Mouse (Mus musculus) forebrain, embryonic 16.5 days (tissue): Measurements from ENCODE around the gene Esrrg. TPM values are rescaled to one million over a fixed set of nuclear protein-coding genes. Genes with fewer than 3 reads are reported as not detected.

Source experiments
- ATAC-seq: fragments of 200-750 bp; cut with Nextera tagmentation; 2 replicates; pipeline ENCODE4 v1.8.0; 2017; ENCODE audit warnings: mild to moderate bottlenecking, moderate library complexity
- H3K27ac ChIP-seq: fragments of 300-500 bp; sonication (generic); 2 replicates; pipeline ENCODE4 v1.5.1; 2014; ENCODE audit warnings: low read length, control low read depth
- H3K27me3 ChIP-seq: fragments of 300-500 bp; sonication (generic); replicated peaks from 2 replicates; pipeline ENCODE4 v1.6.1; 2014; ENCODE audit warnings: low read length; ENCODE audit not compliant: control insufficient read depth, insufficient read depth
- H3K36me3 ChIP-seq: fragments of 300-500 bp; sonication (generic); 2 replicates; pipeline ENCODE4 v1.6.1; 2014; ENCODE audit not compliant: control insufficient read depth, insufficient read depth
- H3K4me1 ChIP-seq: fragments of 300-500 bp; sonication (generic); replicated peaks from 2 replicates; pipeline ENCODE4 v1.6.1; 2014; ENCODE audit warnings: low read length; ENCODE audit not compliant: control insufficient read depth, insufficient read depth
- H3K4me2 ChIP-seq: fragments of 300-500 bp; sonication (generic); 2 replicates; pipeline ENCODE4 v1.6.1; 2014; ENCODE audit warnings: mild to moderate bottlenecking, low read length, control low read depth
- H3K4me3 ChIP-seq: fragments of 300-500 bp; sonication (generic); replicated peaks from 2 replicates; pipeline ENCODE4 v1.5.1; 2014; ENCODE audit warnings: mild to moderate bottlenecking, low read length, control low read depth
- H3K9ac ChIP-seq: fragments of 300-500 bp; sonication (generic); replicated peaks from 2 replicates; pipeline ENCODE4 v1.6.1; 2014; ENCODE audit warnings: low read depth, low read length, control low read depth
- H3K9me3 ChIP-seq: fragments of 300-500 bp; sonication (generic); 2 replicates; pipeline ENCODE4 v1.6.1; 2016; ENCODE audit warnings: low read length; ENCODE audit not compliant: control insufficient read depth
- WGBS: fragments of 180-500 bp; shearing (Covaris S2); extraction: QIAGEN DNeasy Blood & Tissue Kit; methylation state at CpG from one replicate; pipeline ENCODE4 v1.1.7; 2014; 5-methylcytosine and 5-hydroxymethylcytosine counted together
- polyA plus RNA-seq: library from polyadenylated mRNA; unstranded; fragments of >200 nt; fragmentation: Nextera tagmentation; extraction: Ambion mirVana; gene quantifications from 2 replicates; pipeline ENCODE4 v1.2.1, GENCODE M21; 2015

Esrrg gene
- polyA plus RNA-seq, 1 experiment from 2014 or later, result 11.2 TPM

GRCm38 (mm10) chr1:188118125-188118524 lies 509.5 kb downstream of the Esrrg start:
- H3K27me3 ChIP-seq, result no peaks in the 10 kb centered on the region
- ATAC-seq, result peak; percentile 96

GRCm38 (mm10) chr1:188119806-188120205 lies 511.2 kb downstream of the Esrrg start:
- no peak overlapping the region for H3K27ac ChIP-seq
- WGBS, result 83% methylated on average over 8 of the region's 8 CpGs
- no peaks in the 10 kb centered on the region for H3K36me3 ChIP-seq
- H3K27me3 ChIP-seq, result no peaks in the 10 kb centered on the region
- no peak for ATAC-seq
- no peak overlapping the region for H3K9ac ChIP-seq
- H3K4me2 ChIP-seq, result no peak overlapping the region
- peaks cover 9% of the 10 kb centered on the region for H3K4me1 ChIP-seq
- no peaks in the 10 kb centered on the region for H3K9me3 ChIP-seq
- H3K4me3 ChIP-seq, result no peak overlapping the region

More at GRCm38 (mm10) chr1:188118125-188118524, 509.5 kb downstream of the Esrrg start:
- Histone ChIP-seq H3K4me2 (no peak overlapping the region), H3K36me3 (no peaks in the 10 kb centered on the region), H3K27ac (peak overlapping the region; percentile 67), H3K9ac (no peak overlapping the region), H3K9me3 (no peaks in the 10 kb centered on the region), H3K4me1 (peaks cover 9% of the 10 kb centered on the region), H3K4me3 (no peak overlapping the region)
- WGBS, result 5% methylated on average over 3 of the region's 3 CpGs

GRCm38 (mm10) chr1:188125521-188126021 lies 517.0 kb downstream of the Esrrg start:
- Histone ChIP-seq H3K9ac (no peak overlapping the region), H3K4me3 (no peak overlapping the region), H3K27me3 (no peaks in the 10 kb centered on the region), H3K27ac (no peak overlapping the region), H3K4me1 (no peaks in the 10 kb centered on the region), H3K36me3 (no peaks in the 10 kb centered on the region), H3K9me3 (no peaks in the 10 kb centered on the region), H3K4me2 (no peak overlapping the region)
- ATAC-seq, result no peak
- WGBS, result 95% methylated on average over 6 of the region's 6 CpGs

- H3K36me3 ChIP-seq, result no peaks in the 10 kb centered on the region
- ATAC-seq, result no peak
- 43% methylated on average over 5 of the region's 5 CpGs for WGBS
- no peak overlapping the region for H3K9ac ChIP-seq
- no peak overlapping the region for H3K4me2 ChIP-seq
- no peaks in the 10 kb centered on the region for H3K9me3 ChIP-seq
- peaks cover 14% of the 10 kb centered on the region for H3K4me1 ChIP-seq
- H3K27me3 ChIP-seq, result no peaks in the 10 kb centered on the region
- no peak overlapping the region for H3K27ac ChIP-seq
- H3K4me3 ChIP-seq, result no peak overlapping the region
Observed at GRCm38 (mm10) chr1:188136126-188136525, 527.5 kb downstream of the Esrrg start.

- Histone ChIP-seq H3K36me3 (no peaks in the 10 kb centered on the region), H3K27ac (no peak overlapping the region), H3K27me3 (no peaks in the 10 kb centered on the region), H3K4me1 (peaks cover 14% of the 10 kb centered on the region), H3K4me3 (no peak overlapping the region), H3K4me2 (no peak overlapping the region), H3K9me3 (no peaks in the 10 kb centered on the region), H3K9ac (no peak overlapping the region)
- WGBS, result 24% methylated on average over 4 of the region's 4 CpGs
- ATAC-seq, result no peak
Observed at GRCm38 (mm10) chr1:188139473-188139872, 530.9 kb downstream of the Esrrg start.

- H3K9me3 ChIP-seq, result no peaks in the 10 kb centered on the region
- H3K27me3 ChIP-seq, result no peaks in the 10 kb centered on the region
- no peak overlapping the region for H3K9ac ChIP-seq
- no peak for ATAC-seq
- 61% methylated on average over 4 of the region's 4 CpGs for WGBS
- H3K27ac ChIP-seq, result no peak overlapping the region
- peaks cover 14% of the 10 kb centered on the region for H3K4me1 ChIP-seq
- H3K36me3 ChIP-seq, result no peaks in the 10 kb centered on the region
- H3K4me3 ChIP-seq, result no peak overlapping the region
- H3K4me2 ChIP-seq, result no peak overlapping the region
Observed at GRCm38 (mm10) chr1:188140221-188140620, 531.6 kb downstream of the Esrrg start.

- Histone ChIP-seq H3K4me1 (peaks cover 9% of the 10 kb centered on the region), H3K4me2 (no peak overlapping the region), H3K9me3 (no peaks in the 10 kb centered on the region), H3K4me3 (no peak overlapping the region), H3K9ac (no peak overlapping the region), H3K27me3 (0 out of 2 replicates have a peak, but pooled peaks cover 3% of the 10 kb centered on the region), H3K36me3 (no peaks in the 10 kb centered on the region), H3K27ac (peak overlapping the region; percentile 41; the same call in 1 of the 2 replicates)
- ATAC-seq, result peak; percentile 57; the same call in 1 of the 2 replicates
- WGBS, result 25% methylated on average over 12 of the region's 12 CpGs
Observed at GRCm38 (mm10) chr1:188147381-188148156, 539.0 kb downstream of the Esrrg start.

GRCm38 (mm10) chr1:188151066-188151465 lies 542.5 kb downstream of the Esrrg start:
- Histone ChIP-seq H3K36me3 (no peaks in the 10 kb centered on the region), H3K4me1 (peaks cover 20% of the 10 kb centered on the region), H3K27ac (no peak overlapping the region), H3K27me3 (0 out of 2 replicates have a peak, but pooled peaks cover 3% of the 10 kb centered on the region), H3K9me3 (no peaks in the 10 kb centered on the region), H3K9ac (no peak overlapping the region), H3K4me2 (no peak overlapping the region), H3K4me3 (no peak overlapping the region)
- ATAC-seq, result no peak
- 41% methylated on average over 8 of the region's 8 CpGs for WGBS

GRCm38 (mm10) chr1:188152011-188152410 lies 543.4 kb downstream of the Esrrg start:
- no peak overlapping the region for H3K4me3 ChIP-seq
- no peak for ATAC-seq
- H3K36me3 ChIP-seq, result no peaks in the 10 kb centered on the region
- H3K27me3 ChIP-seq, result 0 out of 2 replicates have a peak, but pooled peaks cover 3% of the 10 kb centered on the region
- no peak overlapping the region for H3K4me2 ChIP-seq
- H3K27ac ChIP-seq, result no peak overlapping the region
- no peaks in the 10 kb centered on the region for H3K9me3 ChIP-seq
- peaks cover 19% of the 10 kb centered on the region for H3K4me1 ChIP-seq
- 97% methylated on average over 2 of the region's 2 CpGs for WGBS
- no peak overlapping the region for H3K9ac ChIP-seq
